Mouse (Mus musculus): ENCODE measurements around the gene Vangl1.

- TF ChIP-seq CTCF (IDR thresholded peaks at IDR 0.05; ENCODE audit: low read depth), result no peak
- TF ChIP-seq EP300 (IDR thresholded peaks at IDR 0.05; ENCODE audit: low read depth), result no peak
Measured at GRCm38 (mm10) chr3:102103811-102104565, 100.5 kb downstream of the Vangl1 start.

Data from liver, postnatal 0 days (tissue).